Comparison of ENCODE assay signal across 7 mouse cellular contexts in genomic region chr11:50603082-50603910, GRCm38 (mm10). TPM values are rescaled to one million over a fixed set of nuclear protein-coding genes. Genes with fewer than 3 reads are reported as not detected.
DNase-seq lines count a peak whose midpoint lies in the region; ATAC-seq and TF ChIP-seq lines count a peak whose summit lies in the region.

No protein-coding gene starts in this region.

- TF ChIP-seq CTCF in ES-Bruce4 (IDR thresholded peaks at IDR 0.05; ENCODE audit: low read depth, low read length): peak; percentile 13
- peak; percentile 23; the same call in 1 of the 2 replicates for TF ChIP-seq CTCF in embryonic fibroblast, embryonic 13.5 days (IDR thresholded peaks at IDR 0.05; ENCODE audit: borderline replicate concordance, insufficient read depth, low read length)
- TF ChIP-seq CTCF in heart, postnatal 0 days (IDR thresholded peaks at IDR 0.05; ENCODE audit: low read depth): peak; percentile 37

- no peaks in the 10 kb centered on the region for H3K36me3 ChIP-seq in ES-Bruce4 (ENCODE audit: control insufficient read depth, insufficient read depth, low read length, poor library complexity, severe bottlenecking)
- H3K36me3 ChIP-seq in heart, postnatal 0 days (replicated peaks; ENCODE audit: control insufficient read depth, insufficient read depth, low read length): no peaks in the 10 kb centered on the region
- no peaks in the 10 kb centered on the region for H3K36me3 ChIP-seq in limb, embryonic 15.5 days

- H3K9ac ChIP-seq in ES-Bruce4 (ENCODE audit: low read depth, poor library complexity, severe bottlenecking): peak overlapping the region; percentile 80
- H3K9ac ChIP-seq in heart, postnatal 0 days (replicated peaks; ENCODE audit: low read depth, low read length): 0 out of 2 replicates have a peak overlapping the region, but pooled peaks have one; percentile 59
- H3K9ac ChIP-seq in limb, embryonic 15.5 days: peak overlapping the region; percentile 61

- TF ChIP-seq EP300 in ES-Bruce4 (IDR thresholded peaks at IDR 0.05; ENCODE audit: insufficient read depth, low read depth, low read length): no peak
- no peak for TF ChIP-seq EP300 in heart, postnatal 0 days (IDR thresholded peaks at IDR 0.05; ENCODE audit: low read depth)

- peaks cover 15% of the 10 kb centered on the region for H3K27me3 ChIP-seq in ES-Bruce4 (ENCODE audit: control insufficient read depth, insufficient read depth, low read length, poor library complexity, severe bottlenecking)
- H3K27me3 ChIP-seq in heart, postnatal 0 days (ENCODE audit: control insufficient read depth, insufficient read depth, low read length): peaks cover 72% of the 10 kb centered on the region
- peaks cover 65% of the 10 kb centered on the region for H3K27me3 ChIP-seq in limb, embryonic 15.5 days

- H3K4me3 ChIP-seq in ES-Bruce4 (ENCODE audit: low read depth, low read length): peak overlapping the region; percentile 78
- H3K4me3 ChIP-seq in embryonic fibroblast, embryonic 13.5 days (ENCODE audit: insufficient read depth, low read length): peak overlapping the region; percentile 38
- H3K4me3 ChIP-seq in heart, postnatal 0 days (ENCODE audit: low read depth, low read length): peak overlapping the region; percentile 64
- H3K4me3 ChIP-seq in limb, embryonic 15.5 days: peak overlapping the region; percentile 73

- ATAC-seq in heart, postnatal 0 days (ENCODE audit: insufficient read depth, low read depth): peak; percentile 62
- 0 out of 2 replicates have a peak, but pooled peaks have one; percentile 37 for ATAC-seq in limb, embryonic 15.5 days (ENCODE audit: insufficient number of reproducible peaks, low FRiP score, low TSS enrichment, low read depth)

- no peaks in the 10 kb centered on the region for H3K9me3 ChIP-seq in ES-Bruce4 (replicated peaks; ENCODE audit: control insufficient read depth, insufficient read depth, low read length, poor library complexity, severe bottlenecking)
- H3K9me3 ChIP-seq in heart, postnatal 0 days (replicated peaks; ENCODE audit: control insufficient read depth, low read length): no peaks in the 10 kb centered on the region
- no peaks in the 10 kb centered on the region for H3K9me3 ChIP-seq in limb, embryonic 15.5 days

- no peaks in the 10 kb centered on the region for H3K4me1 ChIP-seq in ES-Bruce4 (ENCODE audit: control insufficient read depth, insufficient read depth, low read length)
- no peaks in the 10 kb centered on the region; the same call in 1 of the 2 replicates for H3K4me1 ChIP-seq in embryonic fibroblast, embryonic 13.5 days (ENCODE audit: control insufficient read depth, insufficient read depth, low read length)
- H3K4me1 ChIP-seq in heart, postnatal 0 days (ENCODE audit: control insufficient read depth, insufficient read depth): no peaks in the 10 kb centered on the region; the same call in 1 of the 2 replicates
- H3K4me1 ChIP-seq in limb, embryonic 15.5 days: peaks cover 25% of the 10 kb centered on the region

- H3K27ac ChIP-seq in ES-Bruce4 (ENCODE audit: insufficient read depth, low read length): no peak overlapping the region
- H3K27ac ChIP-seq in embryonic fibroblast, embryonic 13.5 days (ENCODE audit: insufficient read depth, low read length): no peak overlapping the region
- no peak overlapping the region for H3K27ac ChIP-seq in heart, postnatal 0 days (ENCODE audit: low read depth)
- no peak overlapping the region; the same call in 1 of the 2 replicates for H3K27ac ChIP-seq in limb, embryonic 15.5 days

- peak; percentile 84 for DNase-seq in WW6 (ENCODE audit: low read depth, low spot score)
- peak; percentile 33 for DNase-seq in heart, postnatal 0 days (ENCODE audit: low spot score)
- DNase-seq in neural tube, embryonic 10.5 days (ENCODE audit: extremely low spot score, low spot score): peak; percentile 70
- peak; percentile 47 to 48 for DNase-seq in thymus, postnatal 36 days

- WGBS in heart, postnatal 0 days: 3% methylated on average over 52 of the region's 52 CpGs
- 1% methylated on average over 52 of the region's 52 CpGs for WGBS in limb, embryonic 15.5 days

- no peak for TF ChIP-seq POLR2A in ES-Bruce4 (IDR thresholded peaks at IDR 0.05; ENCODE audit: insufficient read depth, low read length)
- no peak for TF ChIP-seq POLR2A in embryonic fibroblast, embryonic 13.5 days (IDR thresholded peaks at IDR 0.05; ENCODE audit: low read depth, low read length)

- H3K4me2 ChIP-seq in heart, postnatal 0 days (ENCODE audit: low read depth, low read length): peak overlapping the region; percentile 95
- H3K4me2 ChIP-seq in limb, embryonic 15.5 days: peak overlapping the region; percentile 96

RNA-seq across cellular contexts. Expression of gene Adamts2, which starts 1.4 kb away (rescaled TPM):
- 0.64 and 0.73 TPM in 2 replicates for polyA plus RNA-seq in ES-Bruce4 (2011; ENCODE audit: insufficient read depth, insufficient read length, low read depth, missing spikeins)
- polyA plus RNA-seq in embryonic fibroblast, embryonic 13.5 days (2011; ENCODE audit: insufficient read length, low read depth, missing spikeins): 22.3 and 25.6 TPM in 2 replicates
- total RNA-seq in heart, postnatal 0 days (2014; rRNA removed; ENCODE audit: low replicate concordance): 19.0 and 19.4 TPM in 2 replicates
- polyA plus RNA-seq in heart, postnatal 0 days (2015; fragmentation: Nextera tagmentation; extraction: Ambion mirVana): 8.7 and 9.1 TPM in 2 replicates
- 19.7 and 21.9 TPM in 2 replicates for polyA plus RNA-seq in limb, embryonic 15.5 days (2015; fragmentation: Nextera tagmentation; extraction: Ambion mirVana)

Comparison
In these comparisons a context has a peak if more than half of its experiments do, and no peak if none do; other contexts are left out.
1. DNase-seq: peak in every context shown above with its lines; median percentile 84 in WW6; 70 in neural tube, embryonic 10.5 days; 48 in thymus, postnatal 36 days; 33 in heart, postnatal 0 days.